Mouse (Mus musculus): ENCODE data around the gene Serpina1e. TPM values are rescaled to one million over a fixed set of nuclear protein-coding genes. Genes with fewer than 3 reads are reported as not detected.

The Serpina1e gene
- polyA plus RNA-seq, 1 experiment from 2014 or later, result 377 TPM

DNA sequence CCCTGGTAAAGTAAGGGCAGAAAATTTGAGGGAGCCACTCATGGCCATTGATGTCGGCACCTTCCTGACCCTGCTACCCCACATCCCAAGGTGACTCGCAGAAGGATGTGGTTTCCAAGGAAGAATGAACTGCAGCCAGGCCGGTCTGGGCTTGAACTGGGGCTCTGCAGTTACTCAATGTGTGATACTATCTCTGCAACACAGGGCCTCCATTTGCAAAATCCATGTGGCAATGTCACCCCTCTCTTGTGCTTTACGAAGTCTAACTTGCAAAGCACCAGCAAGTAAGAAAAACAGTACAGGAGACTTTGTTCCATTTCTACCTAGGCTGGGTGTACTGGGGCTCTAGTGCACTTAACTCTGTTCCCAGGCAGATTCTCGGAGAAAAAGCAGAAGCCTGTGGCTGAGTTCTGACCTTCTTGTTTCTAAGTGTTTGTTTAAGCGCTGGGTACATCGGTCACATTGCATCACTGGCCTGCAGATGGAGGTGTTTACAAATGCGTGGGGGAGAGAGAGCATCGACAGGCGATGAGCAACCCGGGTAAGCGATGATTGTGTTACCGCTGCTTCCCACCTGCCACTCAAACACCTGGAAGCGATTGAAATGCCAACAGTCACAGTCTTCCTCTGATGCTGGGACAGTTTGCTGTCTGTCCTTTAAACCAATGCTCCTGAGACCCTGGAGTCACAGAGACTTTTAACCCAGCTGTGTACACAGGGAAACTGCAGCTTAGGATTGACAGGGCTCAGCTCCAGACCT, 30.2 kb upstream of the Serpina1e start:
- peak; percentile 69; the same call in 1 of the 2 replicates for ATAC-seq (ENCODE audit: insufficient read depth)

DNA sequence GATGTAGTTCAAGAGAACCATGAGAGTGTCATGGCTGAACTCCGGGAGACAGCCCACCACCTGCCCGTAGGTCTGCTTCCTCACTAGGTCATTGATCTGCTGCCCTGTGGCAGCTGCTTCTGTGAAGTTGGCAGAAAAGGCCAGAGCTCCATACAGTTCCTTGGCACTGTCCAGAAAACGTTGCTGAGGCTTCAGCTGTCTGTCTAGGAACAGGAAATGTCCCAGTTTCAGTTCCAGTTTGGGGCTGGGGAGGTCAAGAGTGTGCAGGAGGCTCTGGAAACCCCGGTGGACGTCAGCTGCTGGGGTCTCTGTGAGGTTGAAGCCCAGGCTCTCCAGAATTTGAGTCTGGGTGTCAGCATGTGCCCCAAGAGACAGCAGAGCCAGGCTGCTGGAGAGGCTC, 27.1 kb upstream of the Serpina1e start:
- H3K9me3 ChIP-seq (replicated peaks), result no peaks in the 10 kb centered on the region
- 48% methylated on average over 5 of the region's 5 CpGs for WGBS (ENCODE audit: insufficient replicate concordance)
- no peaks in the 10 kb centered on the region for H3K36me3 ChIP-seq (replicated peaks)
- no peak overlapping the region for H3K4me2 ChIP-seq
- H3K9ac ChIP-seq, result no peak overlapping the region
- H3K27ac ChIP-seq (replicated peaks), result no peak overlapping the region
- no peaks in the 10 kb centered on the region; the same call in 1 of the 2 replicates for H3K4me1 ChIP-seq (replicated peaks)
- H3K27me3 ChIP-seq, result no peaks in the 10 kb centered on the region
- H3K4me3 ChIP-seq (replicated peaks), result no peak overlapping the region
- no peak for ATAC-seq (ENCODE audit: insufficient read depth)

More for the DNA sequence above, 30.2 kb upstream of the Serpina1e start:
- no peak overlapping the region for H3K9ac ChIP-seq
- H3K36me3 ChIP-seq (replicated peaks), result no peaks in the 10 kb centered on the region
- peak overlapping the region; percentile 73 for H3K27ac ChIP-seq (replicated peaks)
- 36% methylated on average over 14 of the region's 14 CpGs for WGBS (ENCODE audit: insufficient replicate concordance)
- no peaks in the 10 kb centered on the region; the same call in 1 of the 2 replicates for H3K4me1 ChIP-seq (replicated peaks)
- H3K4me3 ChIP-seq (replicated peaks), result no peak overlapping the region
- no peaks in the 10 kb centered on the region for H3K9me3 ChIP-seq (replicated peaks)
- no peak overlapping the region; the same call in 1 of the 2 replicates for H3K4me2 ChIP-seq
- no peaks in the 10 kb centered on the region for H3K27me3 ChIP-seq

DNA sequence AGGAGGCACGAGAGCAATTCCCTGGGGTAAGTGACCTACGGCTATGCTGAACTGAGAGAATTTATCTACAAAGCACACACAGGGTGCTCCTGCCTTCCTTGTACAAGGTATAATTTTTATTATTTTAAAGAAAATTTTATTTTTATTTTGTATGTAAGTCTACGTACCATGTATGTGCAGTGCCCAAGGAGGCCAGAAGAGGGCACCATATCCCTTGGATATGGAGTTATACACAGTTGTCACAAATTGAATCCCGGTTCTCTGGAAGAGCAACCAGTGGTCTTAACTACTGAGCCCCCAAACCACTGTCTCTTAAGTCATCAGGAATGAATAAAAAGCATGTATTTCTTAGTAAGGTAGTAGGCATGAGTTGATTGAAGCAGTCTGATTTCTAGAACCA, 26.2 kb upstream of the Serpina1e start:
- no peaks in the 10 kb centered on the region for H3K9me3 ChIP-seq (replicated peaks)
- H3K4me3 ChIP-seq (replicated peaks), result no peak overlapping the region
- no peaks in the 10 kb centered on the region for H3K36me3 ChIP-seq (replicated peaks)
- H3K4me2 ChIP-seq, result no peak overlapping the region
- ATAC-seq (ENCODE audit: insufficient read depth), result no peak
- H3K27ac ChIP-seq (replicated peaks), result no peak overlapping the region
- 54% methylated on average over 4 of the region's 4 CpGs for WGBS (ENCODE audit: insufficient replicate concordance)
- H3K27me3 ChIP-seq, result no peaks in the 10 kb centered on the region
- H3K4me1 ChIP-seq (replicated peaks), result no peaks in the 10 kb centered on the region; the same call in 1 of the 2 replicates
- H3K9ac ChIP-seq, result no peak overlapping the region

DNA sequence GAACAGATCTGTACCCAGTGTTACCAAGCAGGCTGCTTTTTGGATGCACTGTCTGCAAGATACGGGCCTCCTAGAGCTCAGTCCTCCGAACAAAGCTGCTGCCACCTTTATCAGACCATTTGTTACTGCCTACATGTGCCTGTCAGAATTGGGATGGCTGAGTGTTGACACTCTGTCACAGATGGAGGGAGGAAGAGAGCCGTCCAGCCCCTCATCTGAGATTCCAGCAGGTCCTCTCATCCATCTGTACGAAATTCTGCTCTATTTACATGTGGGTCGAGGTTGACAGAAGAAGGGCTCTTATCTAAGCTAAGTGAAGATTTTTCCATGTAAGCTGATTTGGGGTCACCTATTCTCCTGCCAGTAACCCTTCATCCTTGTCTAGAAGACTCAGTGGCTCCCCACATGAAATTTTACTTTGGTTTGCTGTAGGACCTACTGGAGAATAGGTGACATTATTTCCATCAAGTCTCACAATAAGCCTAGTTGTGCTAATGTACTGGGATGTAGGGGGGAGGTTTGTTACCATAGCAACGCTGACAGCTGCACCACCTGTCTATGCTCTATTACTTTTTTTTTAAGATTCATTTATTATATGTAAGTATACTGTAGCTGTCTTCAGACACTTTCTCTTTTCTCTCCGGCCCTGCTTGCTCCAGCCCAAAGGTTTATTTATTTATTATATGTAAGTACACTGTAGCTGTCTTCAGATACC, 23.0 kb upstream of the Serpina1e start:
- H3K4me3 ChIP-seq (replicated peaks), result no peak overlapping the region
- no peaks in the 10 kb centered on the region for H3K4me1 ChIP-seq (replicated peaks)
- no peaks in the 10 kb centered on the region for H3K27me3 ChIP-seq
- ATAC-seq (ENCODE audit: insufficient read depth), result no peak
- no peak overlapping the region for H3K4me2 ChIP-seq
- H3K36me3 ChIP-seq (replicated peaks), result no peaks in the 10 kb centered on the region
- WGBS (ENCODE audit: insufficient replicate concordance), result 46% methylated on average over 7 of the region's 7 CpGs
- no peak overlapping the region for H3K27ac ChIP-seq (replicated peaks)
- H3K9me3 ChIP-seq (replicated peaks), result no peaks in the 10 kb centered on the region
- H3K9ac ChIP-seq, result no peak overlapping the region

DNA sequence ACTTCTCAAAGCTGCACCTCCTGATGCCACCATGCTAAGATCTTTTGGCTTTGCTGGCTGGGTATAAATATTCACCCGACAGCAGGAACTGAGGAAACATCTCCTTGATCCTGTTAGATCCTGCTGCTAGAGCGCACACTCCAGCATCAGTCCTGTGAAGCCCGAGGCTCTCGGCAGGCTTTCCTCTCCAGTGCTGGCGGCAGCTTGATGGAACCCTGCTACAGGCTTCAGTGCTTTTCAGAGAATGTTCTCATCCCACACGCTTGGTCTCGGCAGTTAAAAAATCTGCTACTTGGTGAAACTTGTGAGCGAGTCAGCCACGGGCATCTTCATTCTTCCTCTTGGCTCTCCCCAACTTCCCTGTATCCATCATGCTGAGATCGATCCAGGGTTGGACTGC, 19.5 kb upstream of the Serpina1e start:
- H3K36me3 ChIP-seq (replicated peaks), result no peaks in the 10 kb centered on the region
- H3K4me1 ChIP-seq (replicated peaks), result no peaks in the 10 kb centered on the region
- H3K4me3 ChIP-seq (replicated peaks), result no peak overlapping the region
- H3K9me3 ChIP-seq (replicated peaks), result no peaks in the 10 kb centered on the region
- no peak overlapping the region for H3K9ac ChIP-seq
- no peak for ATAC-seq (ENCODE audit: insufficient read depth)
- no peak overlapping the region for H3K4me2 ChIP-seq
- H3K27me3 ChIP-seq, result no peaks in the 10 kb centered on the region
- WGBS (ENCODE audit: insufficient replicate concordance), result 72% methylated on average over 10 of the region's 10 CpGs
- no peak overlapping the region for H3K27ac ChIP-seq (replicated peaks)

GRCm38 (mm10) chr12:103977846-103978245, 19.1 kb upstream of the Serpina1e start:
- H3K27me3 ChIP-seq, result no peaks in the 10 kb centered on the region
- no peaks in the 10 kb centered on the region for H3K4me1 ChIP-seq (replicated peaks)
- 18% methylated on average over 5 of the region's 5 CpGs for WGBS (ENCODE audit: insufficient replicate concordance)
- H3K36me3 ChIP-seq (replicated peaks), result no peaks in the 10 kb centered on the region
- no peak overlapping the region for H3K9ac ChIP-seq
- ATAC-seq (ENCODE audit: insufficient read depth), result no peak
- H3K4me3 ChIP-seq (replicated peaks), result no peak overlapping the region
- H3K4me2 ChIP-seq, result no peak overlapping the region
- no peaks in the 10 kb centered on the region for H3K9me3 ChIP-seq (replicated peaks)
- H3K27ac ChIP-seq (replicated peaks), result no peak overlapping the region

DNA sequence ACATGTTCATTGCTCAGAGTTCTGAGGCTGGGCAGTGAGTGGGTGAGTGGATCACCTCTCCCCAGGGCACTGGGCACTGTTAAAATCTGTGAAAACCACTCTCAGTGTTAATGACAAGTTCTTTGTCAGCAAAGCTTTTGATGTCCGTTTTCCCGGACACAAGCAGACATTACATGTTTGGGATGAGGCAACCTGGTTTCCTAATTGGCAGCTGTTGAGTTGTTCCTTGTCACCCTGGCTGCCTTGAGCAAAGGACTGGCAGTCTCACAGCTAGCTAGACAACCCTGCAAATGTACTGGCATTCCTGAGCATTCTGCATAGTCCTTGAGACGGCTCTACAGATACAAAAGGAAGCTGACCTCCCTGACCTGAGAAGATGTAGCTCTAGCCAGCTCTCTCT, 18.3 kb upstream of the Serpina1e start:
- Histone ChIP-seq H3K36me3 (replicated peaks) (no peaks in the 10 kb centered on the region), H3K27ac (replicated peaks) (no peak overlapping the region), H3K27me3 (no peaks in the 10 kb centered on the region), H3K4me3 (replicated peaks) (no peak overlapping the region), H3K9ac (no peak overlapping the region), H3K9me3 (replicated peaks) (no peaks in the 10 kb centered on the region), H3K4me1 (replicated peaks) (no peaks in the 10 kb centered on the region), H3K4me2 (no peak overlapping the region)
- WGBS (ENCODE audit: insufficient replicate concordance), result 62% methylated on average over 3 of the region's 3 CpGs
- ATAC-seq (ENCODE audit: insufficient read depth), result no peak

DNA sequence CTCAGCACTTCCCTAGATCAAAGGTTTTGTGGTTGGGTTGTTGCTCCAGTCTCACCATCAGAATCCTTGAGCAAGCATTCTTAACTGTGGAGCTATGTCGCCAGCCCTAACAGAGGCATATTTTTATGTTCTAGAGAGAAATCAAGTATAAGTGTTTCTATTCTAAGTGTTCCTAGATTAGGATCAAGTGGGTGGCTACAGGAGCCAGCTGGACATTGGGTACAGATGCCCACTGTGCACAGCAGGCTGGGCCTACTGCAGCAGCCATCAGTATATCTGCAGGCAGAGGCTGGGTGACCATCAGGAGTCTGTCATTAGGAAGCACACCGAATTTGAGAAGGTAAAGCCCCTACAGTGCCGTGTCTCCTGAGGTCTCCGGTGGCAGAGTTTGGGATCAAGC, 12.3 kb upstream of the Serpina1e start:
- no peak overlapping the region for H3K9ac ChIP-seq
- ATAC-seq (ENCODE audit: insufficient read depth), result no peak
- H3K9me3 ChIP-seq (replicated peaks), result no peaks in the 10 kb centered on the region
- no peaks in the 10 kb centered on the region for H3K36me3 ChIP-seq (replicated peaks)
- no peaks in the 10 kb centered on the region for H3K27me3 ChIP-seq
- no peak overlapping the region for H3K4me3 ChIP-seq (replicated peaks)
- WGBS (ENCODE audit: insufficient replicate concordance), result 61% methylated on average over 4 of the region's 4 CpGs
- H3K27ac ChIP-seq (replicated peaks), result no peak overlapping the region
- no peaks in the 10 kb centered on the region for H3K4me1 ChIP-seq (replicated peaks)
- no peak overlapping the region for H3K4me2 ChIP-seq

DNA sequence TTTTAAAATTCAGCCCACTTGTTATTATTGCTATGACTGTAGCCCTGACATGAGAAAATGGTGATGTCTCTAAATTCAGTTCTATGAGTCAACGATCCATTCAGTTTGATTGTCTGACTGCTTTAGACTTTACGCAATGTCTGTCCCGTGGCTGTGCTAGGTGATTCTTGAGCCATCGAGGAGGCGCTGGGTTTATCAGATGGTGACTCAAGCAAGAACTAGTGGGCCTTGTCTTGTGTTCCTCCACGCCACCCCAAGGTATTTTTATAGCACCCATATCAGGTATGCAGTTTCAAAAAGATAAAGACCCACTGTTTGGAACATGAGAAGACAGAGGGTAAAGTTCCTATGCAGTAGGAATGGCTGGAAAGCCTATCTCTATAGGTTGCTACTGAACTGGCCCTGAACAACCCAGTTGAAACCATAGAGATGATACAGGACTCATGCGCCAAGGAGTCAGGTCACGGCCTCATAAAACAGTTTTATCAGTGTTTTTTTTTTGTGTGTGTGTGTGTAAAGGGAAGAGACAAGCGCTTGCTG, 10.9 kb upstream of the Serpina1e start:
- no peak overlapping the region for H3K4me2 ChIP-seq
- H3K9me3 ChIP-seq (replicated peaks), result no peaks in the 10 kb centered on the region
- H3K4me3 ChIP-seq (replicated peaks), result no peak overlapping the region
- 73% methylated on average over 9 of the region's 9 CpGs for WGBS (ENCODE audit: insufficient replicate concordance)
- H3K36me3 ChIP-seq (replicated peaks), result no peaks in the 10 kb centered on the region
- no peaks in the 10 kb centered on the region for H3K4me1 ChIP-seq (replicated peaks)
- H3K27ac ChIP-seq (replicated peaks), result no peak overlapping the region
- no peak overlapping the region for H3K9ac ChIP-seq
- H3K27me3 ChIP-seq, result no peaks in the 10 kb centered on the region
- no peak for ATAC-seq (ENCODE audit: insufficient read depth)

GRCm38 (mm10) chr12:103966761-103967160, 8.0 kb upstream of the Serpina1e start:
- Histone ChIP-seq H3K4me3 (replicated peaks) (no peak overlapping the region), H3K9ac (no peak overlapping the region), H3K27me3 (no peaks in the 10 kb centered on the region), H3K4me1 (replicated peaks) (no peaks in the 10 kb centered on the region; the same call in 1 of the 2 replicates), H3K36me3 (replicated peaks) (no peaks in the 10 kb centered on the region), H3K27ac (replicated peaks) (no peak overlapping the region), H3K9me3 (replicated peaks) (no peaks in the 10 kb centered on the region), H3K4me2 (no peak overlapping the region)
- no peak for ATAC-seq (ENCODE audit: insufficient read depth)
- 38% methylated on average over 3 of the region's 3 CpGs for WGBS (ENCODE audit: insufficient replicate concordance)

DNA sequence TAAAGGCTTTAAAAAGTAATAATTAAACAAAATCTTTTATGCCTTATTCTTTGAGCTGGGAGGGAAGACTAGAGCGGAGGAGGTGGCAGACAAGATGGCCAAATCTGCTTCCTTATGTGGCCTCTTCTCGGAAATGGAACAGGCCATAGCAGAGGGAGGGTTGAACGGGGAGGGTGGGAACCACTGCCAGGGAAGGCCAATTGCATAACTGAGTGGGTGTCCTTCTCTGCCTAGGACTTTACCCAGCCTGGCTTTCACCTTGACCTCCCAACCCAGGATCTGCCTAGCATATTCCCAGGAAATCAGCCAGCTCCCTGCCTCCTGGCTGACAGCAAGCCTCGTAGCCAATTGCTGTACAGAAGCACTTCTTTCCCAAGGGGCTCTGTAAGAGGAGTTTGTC, 4.5 kb upstream of the Serpina1e start:
- Histone ChIP-seq H3K4me1 (replicated peaks) (no peaks in the 10 kb centered on the region; the same call in 1 of the 2 replicates), H3K4me2 (no peak overlapping the region), H3K36me3 (replicated peaks) (no peaks in the 10 kb centered on the region), H3K9me3 (replicated peaks) (no peaks in the 10 kb centered on the region), H3K4me3 (replicated peaks) (no peak overlapping the region), H3K27ac (replicated peaks) (no peak overlapping the region), H3K9ac (no peak overlapping the region), H3K27me3 (no peaks in the 10 kb centered on the region)
- 53% methylated on average over 4 of the region's 4 CpGs for WGBS (ENCODE audit: insufficient replicate concordance)
- peak; percentile 51 for ATAC-seq (ENCODE audit: insufficient read depth)

Measured in liver, embryonic 15.5 days (tissue).